Comparison of ENCODE assay signal across 14 mouse cellular contexts in the genomic region with DNA sequence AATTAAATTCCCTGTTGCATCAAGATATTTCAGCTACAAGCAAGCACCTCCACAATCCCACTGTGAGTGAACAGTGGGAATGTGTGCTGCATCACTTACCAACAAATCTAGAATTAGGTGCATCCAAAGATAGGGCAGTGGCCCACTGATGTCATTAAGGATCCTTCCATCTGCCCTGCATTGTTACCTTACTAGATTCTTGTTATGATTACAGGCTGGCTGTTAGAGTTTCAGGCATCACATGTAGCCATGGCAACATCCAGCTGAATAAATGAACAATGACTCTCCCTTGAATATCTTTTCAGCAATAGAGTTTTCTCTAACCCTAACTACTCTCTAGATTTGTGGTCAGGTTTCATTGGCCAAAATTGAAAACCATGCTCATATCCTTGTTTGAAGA.
A peak's percentile ranks its signal among the peaks of the same experiment; 100 is the strongest.
DNase-seq lines count a peak whose midpoint lies in the region; ATAC-seq and TF ChIP-seq lines count a peak whose summit lies in the region.
"Had no signal": no experiment of that assay in that cellular context is flagged by ENCODE, and none has a peak within 500 bp of the region (broad histone marks: within the 10 kb centered on the region; RNA-seq: fewer than 3 reads in every experiment).

No protein-coding gene starts in this region.

- no peak overlapping the region for H3K4me3 ChIP-seq in neural tube, embryonic 11.5 days (ENCODE audit: low read depth, low read length)
- no peak overlapping the region for H3K4me3 ChIP-seq in hindbrain, embryonic 11.5 days (ENCODE audit: low read depth, low read length)
- H3K4me3 ChIP-seq in midbrain, embryonic 15.5 days: no peak overlapping the region
- H3K4me3 ChIP-seq in intestine, postnatal 0 days (ENCODE audit: low read depth, low read length): no peak overlapping the region
- H3K4me3 ChIP-seq: heart, embryonic 15.5 days; limb, embryonic 13.5 days; lung, embryonic 15.5 days had no signal

- H3K4me2 ChIP-seq in neural tube, embryonic 11.5 days (ENCODE audit: low read depth): no peak overlapping the region
- no peak overlapping the region for H3K4me2 ChIP-seq in hindbrain, embryonic 11.5 days (replicated peaks; ENCODE audit: low read depth, low read length)
- no peak overlapping the region for H3K4me2 ChIP-seq in midbrain, embryonic 15.5 days
- H3K4me2 ChIP-seq in intestine, postnatal 0 days (replicated peaks; ENCODE audit: low read depth): no peak overlapping the region
- H3K4me2 ChIP-seq: heart, embryonic 15.5 days; limb, embryonic 13.5 days; lung, embryonic 15.5 days had no signal

- H3K27ac ChIP-seq in neural tube, embryonic 11.5 days (ENCODE audit: low read depth, low read length): no peak overlapping the region
- H3K27ac ChIP-seq in hindbrain, embryonic 11.5 days (ENCODE audit: low read depth, low read length): no peak overlapping the region
- no peak overlapping the region for H3K27ac ChIP-seq in midbrain, embryonic 15.5 days
- H3K27ac ChIP-seq in intestine, postnatal 0 days (ENCODE audit: low read depth, low read length): no peak overlapping the region
- H3K27ac ChIP-seq: heart, embryonic 15.5 days; limb, embryonic 13.5 days; lung, embryonic 15.5 days had no signal

- no peak overlapping the region for H3K9ac ChIP-seq in neural tube, embryonic 11.5 days (ENCODE audit: low read length)
- H3K9ac ChIP-seq in hindbrain, embryonic 11.5 days (ENCODE audit: low read depth, low read length): no peak overlapping the region
- no peak overlapping the region for H3K9ac ChIP-seq in midbrain, embryonic 15.5 days
- H3K9ac ChIP-seq in intestine, postnatal 0 days (ENCODE audit: low read depth, low read length): no peak overlapping the region
- H3K9ac ChIP-seq: heart, embryonic 15.5 days; limb, embryonic 13.5 days; lung, embryonic 15.5 days had no signal

- no peaks in the 10 kb centered on the region for H3K27me3 ChIP-seq in neural tube, embryonic 11.5 days (ENCODE audit: control insufficient read depth, insufficient read depth, low read length)
- no peaks in the 10 kb centered on the region for H3K27me3 ChIP-seq in hindbrain, embryonic 11.5 days (ENCODE audit: control insufficient read depth, insufficient read depth, low read length)
- no peaks in the 10 kb centered on the region for H3K27me3 ChIP-seq in midbrain, embryonic 15.5 days (replicated peaks)
- no peaks in the 10 kb centered on the region for H3K27me3 ChIP-seq in intestine, postnatal 0 days (replicated peaks; ENCODE audit: control insufficient read depth, insufficient read depth, low read length)
- H3K27me3 ChIP-seq: heart, embryonic 15.5 days; limb, embryonic 13.5 days; lung, embryonic 15.5 days had no signal

- no peaks in the 10 kb centered on the region for H3K36me3 ChIP-seq in neural tube, embryonic 11.5 days (ENCODE audit: control insufficient read depth, insufficient read depth, low read length)
- no peaks in the 10 kb centered on the region for H3K36me3 ChIP-seq in hindbrain, embryonic 11.5 days (ENCODE audit: control insufficient read depth, insufficient read depth, low read length)
- no peaks in the 10 kb centered on the region for H3K36me3 ChIP-seq in midbrain, embryonic 15.5 days (replicated peaks)
- no peaks in the 10 kb centered on the region for H3K36me3 ChIP-seq in intestine, postnatal 0 days (ENCODE audit: control insufficient read depth, insufficient read depth)
- H3K36me3 ChIP-seq: heart, embryonic 15.5 days; limb, embryonic 13.5 days; lung, embryonic 15.5 days had no signal

- TF ChIP-seq CTCF in intestine, postnatal 0 days (IDR thresholded peaks at IDR 0.05; ENCODE audit: low read depth): no peak

- H3K9me3 ChIP-seq in neural tube, embryonic 11.5 days (ENCODE audit: control insufficient read depth, low read length): no peaks in the 10 kb centered on the region
- no peaks in the 10 kb centered on the region for H3K9me3 ChIP-seq in hindbrain, embryonic 11.5 days (ENCODE audit: control insufficient read depth, low read length)
- no peaks in the 10 kb centered on the region for H3K9me3 ChIP-seq in midbrain, embryonic 15.5 days
- no peaks in the 10 kb centered on the region for H3K9me3 ChIP-seq in intestine, postnatal 0 days (ENCODE audit: control insufficient read depth)
- H3K9me3 ChIP-seq: heart, embryonic 15.5 days; limb, embryonic 13.5 days; lung, embryonic 15.5 days had no signal

- H3K4me1 ChIP-seq in neural tube, embryonic 11.5 days (ENCODE audit: control insufficient read depth, insufficient read depth, low read length): no peaks in the 10 kb centered on the region; the same call in 1 of the 2 replicates
- H3K4me1 ChIP-seq in hindbrain, embryonic 11.5 days (replicated peaks; ENCODE audit: control insufficient read depth, insufficient read depth, low read length): peaks cover 2% of the 10 kb centered on the region; the same call in 1 of the 2 replicates
- peaks cover 11% of the 10 kb centered on the region for H3K4me1 ChIP-seq in midbrain, embryonic 15.5 days
- H3K4me1 ChIP-seq in intestine, postnatal 0 days (replicated peaks; ENCODE audit: control insufficient read depth, insufficient read depth, low read length): no peaks in the 10 kb centered on the region
- H3K4me1 ChIP-seq: heart, embryonic 15.5 days had no signal

- DNase-seq in neural tube, embryonic 11.5 days (ENCODE audit: low spot score): no peak
- DNase-seq in neural tube, embryonic 10.5 days (ENCODE audit: extremely low spot score, low spot score): no peak
- DNase-seq in hindbrain, embryonic 11.5 days (ENCODE audit: low spot score): peak; percentile 35
- DNase-seq in thymus, postnatal 25 days: no peak
- no peak for DNase-seq in thymus, postnatal 10 days (ENCODE audit: low spot score in 2 of 2)
- DNase-seq: gastrocnemius, postnatal 25 days; kidney, postnatal 14 days; thymus, postnatal 36 days had no signal

- ATAC-seq in neural tube, embryonic 11.5 days (ENCODE audit: insufficient read depth, low FRiP score, low TSS enrichment): peak; percentile 42; the same call in 1 of the 2 replicates
- peak; percentile 71 for ATAC-seq in hindbrain, embryonic 11.5 days (ENCODE audit: low FRiP score)
- ATAC-seq in midbrain, embryonic 15.5 days (replicated peaks): peak; percentile 79
- ATAC-seq in intestine, postnatal 0 days: no peak
- ATAC-seq: inflammation-experienced regulatory T-cells, adult 6 months had no signal
